ENCODE assay signal across 1 mouse cellular context in the genomic region with DNA sequence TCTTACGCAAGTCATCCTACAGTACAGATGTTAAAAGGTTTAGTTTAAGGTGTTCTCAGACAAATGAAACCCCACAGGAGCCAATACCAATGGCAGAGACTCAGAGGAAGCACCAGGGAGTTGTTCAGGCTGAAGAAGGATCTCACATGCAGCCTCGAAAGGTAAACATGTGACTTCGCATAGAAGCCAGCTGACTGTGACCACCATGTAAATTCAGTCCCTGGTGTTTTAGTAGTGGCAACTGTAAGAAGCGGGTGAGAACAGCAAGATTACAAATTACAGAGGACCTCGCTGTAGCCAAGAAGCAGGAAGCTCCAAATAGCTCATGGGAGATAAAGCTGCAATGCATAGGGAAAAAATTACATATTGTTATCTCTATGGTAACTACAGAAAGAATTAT.
TF ChIP-seq lines count a peak whose summit lies in the region.

No protein-coding gene starts in this region.

TF ChIP-seq in CH12.LX, 34 proteins besides CTCF, POLR2A, EP300 and RAD21 (continued from another document):
- TF ChIP-seq UBTF (IDR thresholded peaks at IDR 0.05; ENCODE audit: low read depth, low read length) (no peak), KAT2A (IDR thresholded peaks at IDR 0.05; ENCODE audit: insufficient replicate concordance, low read length) (0 out of 2 replicates have a peak, but pooled peaks have one; percentile 39)
TF ChIP-seq in CH12.LX: peak in this region for 5.
